Mouse (Mus musculus): ENCODE measurements around the gene Gm10663.

The Gm10663 gene

DNA sequence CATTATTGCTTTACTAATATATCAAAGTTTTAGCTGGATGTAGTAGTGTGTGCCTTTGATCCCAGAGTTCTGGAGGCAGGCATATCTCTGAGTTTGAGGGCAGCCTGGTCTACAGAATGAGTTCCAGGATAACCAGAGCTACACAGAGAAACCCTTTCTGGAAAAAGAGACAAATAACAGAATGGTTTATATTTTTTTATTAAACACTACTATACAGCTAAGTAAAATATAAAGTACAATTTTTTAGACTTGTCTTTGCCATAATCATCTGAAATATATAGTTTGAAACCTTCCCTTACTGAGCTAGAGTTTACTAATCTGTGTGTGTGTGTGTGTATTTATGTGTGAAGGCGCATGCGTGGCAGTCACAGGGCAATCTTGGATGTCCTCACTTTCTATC, at the start of gene Gm10663:
Gene Gm10663 (plus strand): TSS at position 301 of the 400 bp plus-strand sequence.
- DNase-seq (ENCODE audit: low spot score): no peak

GRCm38 (mm10) chr8:65028959-65029686, 45.7 kb upstream of the Gm10663 start:
- DNase-seq (ENCODE audit: low spot score): no peak

GRCm38 (mm10) chr8:65029776-65030175, 45.1 kb upstream of the Gm10663 start:
- DNase-seq (ENCODE audit: low spot score): no peak

DNA sequence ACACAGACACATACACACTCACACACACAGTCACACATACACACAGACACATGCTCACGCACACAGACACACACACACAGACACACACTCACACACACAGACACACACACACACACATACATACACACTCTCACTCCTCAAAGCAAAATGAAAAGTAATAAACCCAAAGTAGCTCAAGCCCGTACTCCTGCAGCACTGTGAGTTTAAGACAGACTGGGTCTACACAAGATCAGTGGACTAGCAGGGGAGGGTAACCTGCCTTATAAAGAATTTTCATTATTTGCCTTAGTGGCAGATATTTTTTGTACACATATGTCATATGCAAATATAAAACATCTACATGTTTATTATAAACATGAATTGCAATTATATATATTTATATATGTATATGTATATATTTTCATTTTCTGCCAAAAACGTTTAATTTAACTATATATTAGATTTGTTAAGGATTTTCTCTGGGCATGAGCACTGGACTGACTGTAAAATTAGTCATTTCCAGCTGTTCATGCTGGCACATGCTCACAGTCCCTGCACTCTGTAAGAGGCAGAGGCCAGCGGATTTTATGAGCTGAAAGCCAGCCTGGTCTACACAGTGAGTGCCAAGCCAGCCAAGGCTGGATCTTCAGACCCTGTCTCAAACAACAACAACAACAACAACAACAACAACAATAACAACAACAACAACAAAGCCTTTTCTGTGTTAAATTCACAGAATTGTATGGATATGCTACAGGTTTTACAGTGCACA, 43.9 kb upstream of the Gm10663 start:
- DNase-seq (ENCODE audit: low spot score): no peak

GRCm38 (mm10) chr8:65032107-65032506, 42.7 kb upstream of the Gm10663 start:
- no peak for DNase-seq (ENCODE audit: low spot score)

DNA sequence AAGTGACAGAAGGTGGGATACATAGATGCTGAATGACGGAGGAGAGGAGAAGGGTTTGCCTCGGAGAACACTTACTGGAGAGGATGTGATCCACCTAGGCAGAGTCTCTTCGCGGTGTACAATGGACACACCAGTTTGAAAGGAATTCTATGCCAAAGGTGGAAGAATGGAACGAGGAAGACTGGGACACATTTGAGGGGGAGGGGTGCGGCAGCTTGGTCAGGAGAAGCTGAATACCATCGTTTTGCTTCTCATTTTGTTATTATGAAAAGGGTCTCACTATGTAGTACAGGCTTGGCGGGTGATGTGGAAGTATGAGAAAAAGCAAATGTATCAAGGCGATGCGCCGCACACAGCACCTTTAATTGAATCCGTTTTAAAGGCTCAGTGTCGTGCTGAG, 41.8 kb upstream of the Gm10663 start:
- DNase-seq (ENCODE audit: low spot score): no peak

GRCm38 (mm10) chr8:65034136-65034535, 40.7 kb upstream of the Gm10663 start:
- DNase-seq (ENCODE audit: low spot score): no peak

DNA sequence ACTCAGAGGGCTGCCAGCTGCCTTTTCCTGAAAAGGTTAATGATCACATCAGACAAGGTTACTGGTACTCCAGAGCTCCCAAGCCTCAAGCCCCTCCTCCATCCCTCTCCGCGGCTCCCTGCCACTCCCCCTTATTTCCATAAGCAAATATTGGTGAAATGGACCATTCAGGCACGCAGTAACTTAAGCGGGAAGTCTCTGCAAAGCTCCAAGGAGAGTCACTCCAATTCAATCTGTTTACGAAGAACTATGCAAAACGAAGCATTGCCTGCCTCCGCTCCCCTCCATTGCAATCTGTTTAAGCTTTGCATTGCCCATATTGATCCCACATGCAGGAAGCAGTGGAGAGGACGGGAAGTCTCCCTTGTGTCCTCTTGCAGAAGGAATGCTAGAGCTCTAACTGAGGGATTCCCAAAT, 37.7 kb upstream of the Gm10663 start, which contains the start of gene Apela:
Gene Apela (minus strand): TSS at position 220 of the 417 bp plus-strand sequence.
- DNase-seq (ENCODE audit: low spot score): no peak

- no peak for DNase-seq (ENCODE audit: low spot score)
Measured at GRCm38 (mm10) chr8:65046565-65046964, 28.3 kb upstream of the Gm10663 start.

DNA sequence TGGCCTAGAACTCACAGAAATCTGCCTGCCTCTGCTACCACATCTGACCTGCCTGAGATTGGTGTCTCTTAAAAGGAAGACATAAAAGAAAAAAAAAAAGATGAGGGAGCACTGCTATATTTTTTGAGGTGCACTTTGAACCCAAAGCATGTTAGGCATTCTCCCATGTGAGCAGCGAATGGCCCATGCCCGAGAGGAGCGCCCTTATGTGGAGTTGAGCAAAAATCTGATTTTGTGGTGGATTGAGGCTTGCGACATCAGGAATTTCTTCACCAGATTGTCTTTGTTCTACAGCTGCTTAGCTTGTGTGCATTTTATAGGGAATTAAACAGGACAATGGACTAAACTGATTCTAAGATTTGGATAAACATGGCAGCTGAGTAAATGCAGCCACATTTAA, 27.6 kb upstream of the Gm10663 start:
- DNase-seq (ENCODE audit: low spot score): no peak

- DNase-seq (ENCODE audit: low spot score): no peak
Measured at GRCm38 (mm10) chr8:65047801-65048200, 27.0 kb upstream of the Gm10663 start.

- DNase-seq (ENCODE audit: low spot score): no peak
Measured at GRCm38 (mm10) chr8:65053554-65053953, 21.3 kb upstream of the Gm10663 start.

- DNase-seq (ENCODE audit: low spot score): no peak
Measured at GRCm38 (mm10) chr8:65053968-65054367, 20.9 kb upstream of the Gm10663 start.

- no peak for DNase-seq (ENCODE audit: low spot score)
Measured at GRCm38 (mm10) chr8:65056722-65057121, 18.1 kb upstream of the Gm10663 start.

DNA sequence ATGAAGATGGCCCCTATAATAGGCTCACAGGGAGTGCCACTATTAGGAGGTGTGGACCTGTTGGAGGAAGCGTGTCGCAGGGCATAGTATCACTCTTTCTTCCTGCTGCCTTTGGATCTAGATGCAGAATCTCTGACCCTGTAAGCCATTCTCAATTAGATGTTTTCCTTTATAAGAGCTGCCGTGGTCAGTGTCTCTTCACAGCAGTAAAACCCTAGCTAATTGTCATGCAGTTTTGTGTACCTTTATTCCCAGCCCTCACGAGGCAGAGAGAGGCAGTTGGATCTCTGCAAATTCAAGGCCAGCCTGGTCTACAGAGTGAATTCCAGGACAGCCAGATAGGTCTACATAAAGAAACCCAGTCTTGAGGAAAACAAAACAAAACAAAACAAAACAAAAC, 12.6 kb upstream of the Gm10663 start:
- no peak for DNase-seq (ENCODE audit: low spot score)

- no peak for DNase-seq (ENCODE audit: low spot score)
Measured at GRCm38 (mm10) chr8:65064071-65064470, 10.8 kb upstream of the Gm10663 start.

GRCm38 (mm10) chr8:65065622-65066021, 9.2 kb upstream of the Gm10663 start:
- no peak for DNase-seq (ENCODE audit: low spot score)

DNA sequence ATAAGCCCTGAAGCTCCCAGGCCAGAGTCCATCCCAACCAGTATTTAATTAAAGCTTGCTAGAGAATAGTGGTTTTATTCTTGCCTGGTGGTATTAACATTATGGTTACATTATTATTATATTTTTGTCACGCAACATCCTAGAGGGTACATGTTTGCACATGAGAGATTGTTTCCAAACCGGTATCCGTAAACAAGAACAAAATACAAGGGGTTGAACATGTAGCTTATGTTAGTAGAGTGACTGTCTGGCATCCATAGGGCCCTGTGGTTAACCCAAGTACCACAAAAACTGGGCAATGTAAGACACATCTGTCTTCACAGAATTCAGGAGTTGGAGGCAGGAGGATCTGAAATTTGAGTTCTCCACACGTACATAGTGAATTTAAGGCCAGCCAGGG, 7.8 kb upstream of the Gm10663 start:
- DNase-seq (ENCODE audit: low spot score): no peak

DNA sequence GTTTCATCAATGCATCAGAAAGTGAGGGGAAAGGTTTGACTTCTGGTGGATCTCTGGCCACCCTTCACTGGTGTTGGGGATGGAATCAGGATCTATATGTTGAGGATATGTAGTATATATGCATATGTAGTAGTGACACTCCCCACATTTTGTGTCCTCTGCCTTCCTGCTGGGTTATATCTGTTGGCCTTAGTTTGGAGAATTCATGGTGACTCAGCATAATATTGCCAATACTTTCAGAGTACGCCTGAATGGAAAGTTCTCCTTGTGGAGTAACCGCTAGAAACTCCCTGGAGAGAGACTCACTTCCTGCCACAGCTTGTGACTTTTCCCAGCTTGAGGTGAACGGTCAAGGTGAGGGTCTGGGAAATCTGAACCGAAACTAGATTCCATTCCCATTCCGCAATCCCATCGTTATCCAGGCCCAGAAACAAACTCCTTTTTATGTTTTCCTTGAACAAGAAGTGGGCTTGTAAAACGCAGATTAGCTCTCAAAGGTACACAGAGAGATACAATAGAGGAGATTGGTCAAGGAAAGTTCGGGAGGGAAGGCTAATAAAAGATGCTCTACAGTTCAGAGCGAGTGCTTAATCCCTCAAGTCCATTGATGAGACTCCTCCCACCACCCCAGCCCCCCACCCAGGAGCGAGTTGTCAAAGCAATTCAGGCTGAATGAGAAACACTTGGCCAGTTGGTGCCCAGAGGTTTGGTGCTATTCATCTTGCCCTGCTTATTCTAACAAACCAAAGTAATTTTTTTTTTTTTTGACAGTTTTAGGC, 7.0 kb upstream of the Gm10663 start:
- no peak for DNase-seq (ENCODE audit: low spot score)

DNA sequence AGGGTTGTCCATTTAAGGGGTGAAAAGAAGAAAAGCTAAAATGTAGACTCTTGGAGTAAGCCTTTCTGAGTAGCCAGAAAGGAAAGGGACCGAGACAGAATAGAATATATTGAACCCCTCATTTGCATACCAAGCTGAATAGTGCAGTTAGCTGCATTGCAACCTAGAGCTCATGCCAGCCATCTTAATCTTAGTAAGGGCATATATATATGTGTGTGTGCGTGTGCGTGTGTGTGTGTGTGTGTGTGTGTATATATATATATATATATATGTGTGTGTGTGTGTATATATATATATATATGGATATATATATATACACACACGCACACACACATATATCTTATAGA, 6.4 kb upstream of the Gm10663 start:
- DNase-seq (ENCODE audit: low spot score): no peak

DNA sequence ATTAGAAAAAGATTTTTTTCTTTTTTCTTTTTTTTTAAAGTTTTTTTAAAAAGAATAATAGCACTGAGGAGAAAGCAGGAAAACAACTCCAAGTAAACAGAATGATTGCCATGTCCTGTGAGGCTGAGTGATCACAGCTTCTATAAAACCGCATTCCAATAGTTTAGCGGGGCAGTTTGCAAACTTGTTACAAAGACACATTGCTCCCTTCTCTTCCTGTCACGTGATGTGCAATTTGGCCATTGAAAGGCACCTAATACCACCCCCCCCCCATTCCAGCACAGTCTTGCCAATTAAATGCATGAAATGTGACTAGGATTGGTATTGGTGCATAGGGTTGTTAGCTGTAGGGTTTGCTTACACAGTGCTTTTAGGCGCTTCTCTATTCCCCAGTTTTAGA, 3.8 kb upstream of the Gm10663 start:
- DNase-seq (ENCODE audit: low spot score): no peak

- DNase-seq (ENCODE audit: low spot score): no peak
Measured at GRCm38 (mm10) chr8:65080731-65081130, 5.9 kb downstream of the Gm10663 start.

GRCm38 (mm10) chr8:65085680-65086079, 10.8 kb downstream of the Gm10663 start:
- DNase-seq (ENCODE audit: low spot score): no peak

All from spleen, adult 12 weeks (tissue).